Mouse (Mus musculus): ENCODE results near the gene Nudt21. TPM values are rescaled to one million over a fixed set of nuclear protein-coding genes. Genes with fewer than 3 reads are reported as not detected.

Gene Nudt21
- total and polyA plus RNA-seq, 2 experiments from 2014 or later, result 61.5 to 90.1 TPM

DNA sequence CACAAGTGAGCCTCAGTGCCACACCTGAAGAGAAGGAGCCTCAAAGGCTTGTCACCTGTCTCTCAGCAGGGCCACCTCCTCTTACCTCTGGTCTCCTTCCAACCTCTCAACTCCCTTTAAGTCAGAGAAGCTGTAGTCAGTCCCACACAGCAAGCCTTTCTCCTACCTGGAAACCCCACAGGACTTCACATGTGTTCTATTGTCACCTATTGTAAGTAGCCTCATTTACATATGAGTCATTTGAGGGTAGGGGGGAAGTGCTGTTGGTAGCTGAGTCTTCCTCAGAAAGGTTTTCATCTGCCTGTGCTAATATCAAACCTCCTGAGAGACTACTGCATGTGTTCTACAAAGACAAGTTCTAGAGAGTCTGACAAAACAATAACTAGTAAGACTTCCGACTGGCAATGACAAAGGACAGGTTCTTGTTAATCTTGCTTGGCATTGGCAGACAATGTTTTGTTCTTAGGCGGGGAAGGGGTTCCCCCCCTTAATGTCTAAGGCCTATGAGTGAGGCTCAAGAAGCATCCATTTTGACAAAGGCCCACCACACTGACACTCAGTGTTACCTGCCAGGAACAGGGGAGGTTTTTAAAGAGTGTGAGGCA is 26.6 kb downstream of the Nudt21 start:
- Histone ChIP-seq H3K36me3 (ENCODE audit: insufficient read depth, low read length) (no peaks in the 10 kb centered on the region), H3K4me3 (ENCODE audit: low read depth, low read length) (no peak overlapping the region), H3K9ac (replicated peaks; ENCODE audit: low read length, poor library complexity, severe bottlenecking) (no peak overlapping the region), H3K4me1 (ENCODE audit: insufficient read depth, low read length) (peaks cover 12% of the 10 kb centered on the region), H3K4me2 (ENCODE audit: low read depth, low read length, poor library complexity, severe bottlenecking) (peak overlapping the region; percentile 75; the same call in 1 of the 2 replicates), H3K27me3 (ENCODE audit: insufficient read depth, low read length) (no peaks in the 10 kb centered on the region), H3K9me3 (ENCODE audit: low read length) (no peaks in the 10 kb centered on the region), H3K27ac (ENCODE audit: low read depth, low read length) (no peak overlapping the region)
- DNase-seq (ENCODE audit: low spot score) (no peak), ATAC-seq (ENCODE audit: low FRiP score) (no peak)
- no peak for TF ChIP-seq CTCF (IDR thresholded peaks at IDR 0.05)
- WGBS, result 54% methylated on average over 2 of the region's 2 CpGs

GRCm38 (mm10) chr8:94009243-94009845 is 27.5 kb downstream of the Nudt21 start:
- Histone ChIP-seq H3K9ac (replicated peaks; ENCODE audit: low read length, poor library complexity, severe bottlenecking) (no peak overlapping the region), H3K27me3 (ENCODE audit: insufficient read depth, low read length) (no peaks in the 10 kb centered on the region), H3K36me3 (ENCODE audit: insufficient read depth, low read length) (0 out of 2 replicates have a peak, but pooled peaks cover 3% of the 10 kb centered on the region), H3K9me3 (ENCODE audit: low read length) (no peaks in the 10 kb centered on the region), H3K27ac (ENCODE audit: low read depth, low read length) (no peak overlapping the region), H3K4me3 (ENCODE audit: low read depth, low read length) (no peak overlapping the region), H3K4me2 (ENCODE audit: low read depth, low read length, poor library complexity, severe bottlenecking) (no peak overlapping the region), H3K4me1 (ENCODE audit: insufficient read depth, low read length) (peaks cover 12% of the 10 kb centered on the region)
- DNase-seq (ENCODE audit: low spot score), result no peak
- ATAC-seq (ENCODE audit: low FRiP score), result no peak
- no peak for TF ChIP-seq CTCF (IDR thresholded peaks at IDR 0.05)
- WGBS, result 64% methylated on average over 15 of the region's 15 CpGs

- ATAC-seq (ENCODE audit: low FRiP score) (no peak), DNase-seq (ENCODE audit: low spot score) (no peak)
- H3K4me3 ChIP-seq (ENCODE audit: low read depth, low read length), result no peak overlapping the region
- WGBS, result 88% methylated on average over 9 of the region's 9 CpGs
- peaks cover 5% of the 10 kb centered on the region; the same call in 1 of the 2 replicates for H3K4me1 ChIP-seq (ENCODE audit: insufficient read depth, low read length)
- no peak overlapping the region for H3K9ac ChIP-seq (replicated peaks; ENCODE audit: low read length, poor library complexity, severe bottlenecking)
- no peak overlapping the region for H3K4me2 ChIP-seq (ENCODE audit: low read depth, low read length, poor library complexity, severe bottlenecking)
- no peaks in the 10 kb centered on the region for H3K9me3 ChIP-seq (ENCODE audit: low read length)
- H3K36me3 ChIP-seq (ENCODE audit: insufficient read depth, low read length), result peaks cover 21% of the 10 kb centered on the region
- no peak overlapping the region for H3K27ac ChIP-seq (ENCODE audit: low read depth, low read length)
- TF ChIP-seq CTCF (IDR thresholded peaks at IDR 0.05), result 0 out of 2 replicates have a peak, but pooled peaks have one; percentile 2
- H3K27me3 ChIP-seq (ENCODE audit: insufficient read depth, low read length), result no peaks in the 10 kb centered on the region
Measured at GRCm38 (mm10) chr8:94004139-94004538, 32.7 kb downstream of the Nudt21 start.

GRCm38 (mm10) chr8:93998961-93999360 is 37.9 kb downstream of the Nudt21 start:
- TF ChIP-seq CTCF (IDR thresholded peaks at IDR 0.05), result no peak
- H3K4me3 ChIP-seq (ENCODE audit: low read depth, low read length), result no peak overlapping the region
- no peak for DNase-seq (ENCODE audit: low spot score)
- WGBS, result 82% methylated on average over 2 of the region's 2 CpGs
- no peaks in the 10 kb centered on the region for H3K4me1 ChIP-seq (ENCODE audit: insufficient read depth, low read length)
- no peaks in the 10 kb centered on the region for H3K27me3 ChIP-seq (ENCODE audit: insufficient read depth, low read length)
- H3K9ac ChIP-seq (replicated peaks; ENCODE audit: low read length, poor library complexity, severe bottlenecking), result no peak overlapping the region
- H3K9me3 ChIP-seq (ENCODE audit: low read length), result no peaks in the 10 kb centered on the region
- ATAC-seq (ENCODE audit: low FRiP score), result no peak
- H3K36me3 ChIP-seq (ENCODE audit: insufficient read depth, low read length), result peaks cover 22% of the 10 kb centered on the region
- no peak overlapping the region for H3K27ac ChIP-seq (ENCODE audit: low read depth, low read length)
- no peak overlapping the region for H3K4me2 ChIP-seq (ENCODE audit: low read depth, low read length, poor library complexity, severe bottlenecking)

- Histone ChIP-seq H3K4me1 (ENCODE audit: insufficient read depth, low read length) (no peaks in the 10 kb centered on the region), H3K27ac (ENCODE audit: low read depth, low read length) (no peak overlapping the region), H3K36me3 (ENCODE audit: insufficient read depth, low read length) (peaks cover 22% of the 10 kb centered on the region), H3K9ac (replicated peaks; ENCODE audit: low read length, poor library complexity, severe bottlenecking) (no peak overlapping the region), H3K9me3 (ENCODE audit: low read length) (no peaks in the 10 kb centered on the region), H3K4me3 (ENCODE audit: low read depth, low read length) (no peak overlapping the region), H3K27me3 (ENCODE audit: insufficient read depth, low read length) (no peaks in the 10 kb centered on the region), H3K4me2 (ENCODE audit: low read depth, low read length, poor library complexity, severe bottlenecking) (no peak overlapping the region)
- WGBS, result 98% methylated on average over 4 of the region's 4 CpGs
- TF ChIP-seq CTCF (IDR thresholded peaks at IDR 0.05), result no peak
- ATAC-seq (ENCODE audit: low FRiP score) (no peak), DNase-seq (ENCODE audit: low spot score) (no peak)
Measured at GRCm38 (mm10) chr8:93989739-93990138, 47.1 kb downstream of the Nudt21 start.

- H3K27ac ChIP-seq (ENCODE audit: low read depth, low read length), result no peak overlapping the region
- DNase-seq (ENCODE audit: low spot score) (no peak), ATAC-seq (ENCODE audit: low FRiP score) (no peak)
- TF ChIP-seq CTCF (IDR thresholded peaks at IDR 0.05), result no peak
- H3K4me1 ChIP-seq (ENCODE audit: insufficient read depth, low read length), result no peaks in the 10 kb centered on the region
- peaks cover 53% of the 10 kb centered on the region for H3K36me3 ChIP-seq (ENCODE audit: insufficient read depth, low read length)
- H3K4me3 ChIP-seq (ENCODE audit: low read depth, low read length), result no peak overlapping the region
- H3K4me2 ChIP-seq (ENCODE audit: low read depth, low read length, poor library complexity, severe bottlenecking), result no peak overlapping the region
- 94% methylated on average over 3 of the region's 3 CpGs for WGBS
- H3K27me3 ChIP-seq (ENCODE audit: insufficient read depth, low read length), result no peaks in the 10 kb centered on the region
- H3K9ac ChIP-seq (replicated peaks; ENCODE audit: low read length, poor library complexity, severe bottlenecking), result no peak overlapping the region
- no peaks in the 10 kb centered on the region for H3K9me3 ChIP-seq (ENCODE audit: low read length)
Measured at GRCm38 (mm10) chr8:93984731-93985130, 52.1 kb downstream of the Nudt21 start.
